Comparison of ENCODE assay signal across 8 mouse cellular contexts in the genomic region with DNA sequence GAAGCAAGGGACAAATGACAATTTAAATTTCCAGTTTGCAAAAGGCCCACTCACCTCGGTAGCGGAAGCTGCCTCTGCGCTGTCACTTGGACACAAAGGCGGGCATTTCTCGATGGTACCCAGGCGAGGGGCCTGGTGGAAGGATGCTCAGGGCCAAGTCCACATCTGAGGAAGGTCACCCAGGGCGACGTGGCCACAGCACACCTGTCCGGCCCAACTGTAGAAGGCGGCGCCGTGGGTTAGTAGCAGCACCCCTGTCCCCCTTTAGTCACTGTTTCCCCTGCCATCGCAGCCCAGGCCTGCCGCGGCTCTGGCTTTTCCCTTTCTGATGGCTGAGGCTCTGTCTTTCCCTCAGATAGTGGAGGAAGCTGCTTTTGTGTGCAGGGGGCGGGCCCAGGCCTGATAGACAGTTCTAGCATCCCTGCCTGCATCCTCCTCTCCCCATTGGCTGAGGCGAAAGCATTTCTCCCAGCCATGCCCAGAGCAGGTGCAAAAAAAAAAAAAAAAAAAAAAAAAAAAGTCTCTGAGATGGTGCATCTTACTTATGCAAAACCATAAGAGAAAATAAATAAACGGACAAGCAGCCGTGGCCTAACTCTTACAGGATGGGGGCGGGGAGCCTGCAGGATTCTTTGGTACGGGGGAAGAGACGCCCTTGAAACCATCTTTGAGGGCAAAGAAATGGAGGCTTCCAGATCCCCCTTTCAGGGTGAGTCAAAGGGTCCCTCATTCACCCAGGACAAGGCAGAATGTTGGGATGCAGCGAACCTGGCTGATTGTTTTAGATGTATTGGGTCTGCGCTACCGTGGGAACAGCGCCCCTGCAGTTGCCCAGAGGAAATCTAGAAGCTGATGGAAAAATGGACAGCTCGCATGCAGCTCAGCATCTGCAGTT. TPM values are rescaled to one million over a fixed set of nuclear protein-coding genes. Genes with fewer than 3 reads are reported as not detected.
DNase-seq lines count a peak whose midpoint lies in the region; ATAC-seq lines count a peak whose summit lies in the region.

Atcay (minus strand) TSS at position 396 of the 895 bp plus-strand sequence.

- H3K4me3 ChIP-seq in megakaryocyte, embryonic 14.5 days (replicated peaks) = peak within 1 kb of the TSS; percentile 78

- no peaks in the 10 kb centered on the region for H3K9me3 ChIP-seq in megakaryocyte, embryonic 14.5 days

- peaks cover 49% of the 10 kb centered on the region for H3K4me1 ChIP-seq in megakaryocyte, embryonic 14.5 days

- ATAC-seq in megakaryocyte, adult 5-6 weeks (ENCODE audit: poor library complexity, severe bottlenecking) = no peak

- DNase-seq in cerebellum, adult 9-11 months = peak; percentile 90
- peak; percentile 80 to 82 for DNase-seq in frontal cortex, postnatal 14 days (ENCODE audit: low spot score in 2 of 2)
- DNase-seq in layer of hippocampus, postnatal 36 days = peak; percentile 84
- peak; percentile 56 for DNase-seq in naive thymus-derived CD4-positive, alpha-beta T cell, adult 2 months (ENCODE audit: low read depth)
- DNase-seq in urinary bladder, postnatal 10 days (ENCODE audit: low spot score) = no peak
- no peak for DNase-seq in adrenal gland, adult 2 months

- H3K27me3 ChIP-seq in megakaryocyte, embryonic 14.5 days (replicated peaks) = peaks cover 56% of the 10 kb centered on the region

- H3K36me3 ChIP-seq in megakaryocyte, embryonic 14.5 days (replicated peaks; ENCODE audit: low read length) = no peaks in the 10 kb centered on the region

RNA-seq across cellular contexts. Expression of gene Atcay, which starts in this region (rescaled TPM):
- polyA plus RNA-seq in megakaryocyte, embryonic 14.5 days (2012; ENCODE audit: insufficient read depth, low replicate concordance) = not detected in 2 replicates
- not detected in 2 replicates for total RNA-seq in megakaryocyte, adult 5-6 weeks (2015)
- total RNA-seq in megakaryocyte, adult 5-6 weeks (2017) = not detected in 2 replicates
- total RNA-seq in layer of hippocampus, postnatal 36 days (2021) = 100 to 1,000 TPM; 150 TPM
- 1 to 10 TPM; 2.4 to 3.8 TPM for total RNA-seq in adrenal gland, adult 2 months (2021)
- 1.4 and 1.6 TPM in 2 replicates for polyA plus RNA-seq in adrenal gland, adult 2 months (2012; rRNA removed)

Comparison
In these comparisons a context has a peak if more than half of its experiments do, and no peak if none do; other contexts are left out.
1. RNA of gene Atcay (total RNA-seq): 150 TPM in layer of hippocampus, postnatal 36 days; 2.4 to 3.8 TPM in adrenal gland, adult 2 months and not detected in megakaryocyte, adult 5-6 weeks; every median in the first group is over 10 times any median in the second.
2. DNase-seq: peak in cerebellum, adult 9-11 months (single experiment), frontal cortex, postnatal 14 days (2 of 2), layer of hippocampus, postnatal 36 days (2 of 2) and naive thymus-derived CD4-positive, alpha-beta T cell, adult 2 months (single experiment); none in urinary bladder, postnatal 10 days (single experiment) and adrenal gland, adult 2 months (single experiment).